Mouse (Mus musculus): ENCODE results near the gene Cabp1. TPM values are rescaled to one million over a fixed set of nuclear protein-coding genes. Genes with fewer than 3 reads are reported as not detected.

Cabp1 gene
- total RNA-seq (2021): 1 to 10 TPM; 2.7 to 3.0 TPM

DNA sequence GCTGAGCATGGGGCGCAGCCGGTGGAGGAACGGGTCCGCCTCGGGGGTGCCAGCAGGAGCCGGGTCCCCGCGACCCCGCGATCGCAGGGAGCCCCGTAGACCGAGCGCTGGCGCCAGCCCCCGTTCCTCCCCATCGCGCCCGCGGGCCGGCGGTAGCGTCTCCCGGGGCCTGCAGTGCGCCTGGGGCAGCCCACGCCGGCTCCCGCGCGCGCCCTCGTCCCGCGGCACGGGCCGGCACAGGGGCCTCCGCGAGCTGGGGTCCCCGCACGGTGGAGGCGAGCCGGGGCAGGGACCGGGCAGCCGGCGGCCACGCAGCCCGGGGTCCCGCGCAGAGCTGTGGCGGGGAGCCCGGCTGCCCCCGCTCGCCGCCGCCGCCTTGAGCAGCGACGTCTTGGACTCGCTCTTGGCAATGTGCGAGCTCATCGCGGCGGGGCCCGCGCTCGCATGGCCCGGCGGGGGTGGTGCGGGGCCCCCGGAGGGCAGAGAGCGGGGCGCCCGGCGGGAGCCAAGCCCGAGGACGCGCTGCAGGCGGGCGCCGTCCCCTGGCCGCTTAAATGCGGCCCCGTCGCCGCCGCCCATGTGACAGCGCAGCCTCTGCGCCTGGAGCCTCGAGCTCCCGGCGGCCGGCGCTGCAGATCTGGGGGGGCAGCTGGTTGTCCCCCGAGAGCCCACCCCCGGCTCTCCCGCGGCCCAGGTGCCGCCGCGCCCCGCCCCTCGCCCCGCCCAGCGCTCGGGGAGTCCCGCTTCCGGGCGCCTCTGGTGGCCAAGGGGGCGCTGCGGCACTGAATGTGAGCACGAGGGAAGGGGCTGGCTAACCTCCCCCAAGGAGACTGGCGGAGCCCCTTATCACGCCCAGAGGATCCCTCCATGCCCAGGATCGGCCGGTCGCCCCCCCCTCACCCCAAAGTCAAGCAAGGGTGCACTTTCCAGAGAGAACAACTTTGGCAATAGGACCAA lies at the start of gene Cabp1:
Gene Cabp1, minus strand, starts transcription at position 713 of the 957 bp plus-strand sequence.
- intact Hi-C loops (cut with DNase I): no loop called here
- DNase-seq (ENCODE audit: low spot score): no peak

DNA sequence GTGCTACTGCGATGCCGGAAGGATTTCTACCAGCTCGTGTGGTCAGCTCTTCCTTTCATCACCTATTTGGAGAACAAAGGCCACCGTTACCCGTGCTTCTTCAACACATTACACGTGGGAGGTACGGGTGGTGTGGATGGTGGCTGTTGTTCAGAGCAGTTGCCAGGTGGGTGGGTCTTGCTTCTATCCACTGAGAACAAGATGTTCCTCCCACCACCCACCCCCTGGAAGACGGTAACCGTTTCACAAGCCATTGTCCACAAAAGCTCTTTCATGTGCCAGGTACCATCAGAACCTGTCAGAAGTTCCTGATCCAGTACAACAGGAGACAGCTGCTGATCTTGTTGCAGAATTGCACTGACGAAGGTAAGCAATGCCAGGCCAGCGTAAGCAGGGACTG lies 46.0 kb upstream of the Cabp1 start:
- intact Hi-C loops (cut with DNase I): no loop called here
- DNase-seq (ENCODE audit: low spot score): no peak

DNA sequence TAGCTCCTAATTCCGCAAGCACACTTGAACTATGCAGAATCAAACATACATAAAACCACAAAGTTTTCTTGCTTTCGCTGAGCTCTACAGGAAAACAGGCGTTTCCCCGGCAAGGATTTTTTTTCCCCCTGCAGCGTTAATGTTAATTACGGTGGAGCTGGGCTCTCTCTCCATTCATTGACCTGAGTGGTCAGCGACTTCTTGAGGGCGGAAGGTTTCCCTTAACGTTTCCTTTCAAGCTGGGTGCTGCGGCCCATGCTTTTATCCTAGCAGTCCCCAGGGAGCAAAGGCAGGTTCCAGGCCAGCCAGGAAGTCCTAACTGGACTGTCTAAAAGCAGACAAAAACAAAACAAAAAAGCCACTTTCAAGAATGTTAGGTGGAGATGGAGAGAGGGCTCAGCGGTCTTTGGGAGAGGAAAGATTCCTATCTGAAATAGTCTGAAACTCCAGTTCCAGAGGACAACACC lies 44.6 kb upstream of the Cabp1 start:
- intact Hi-C loops (cut with DNase I): loop anchor here (5.0 kb wide), 1 partner anchor 104 kb away; the partner anchor contains the start of genes Gatc and Triap1
- DNase-seq (ENCODE audit: low spot score): no peak

DNA sequence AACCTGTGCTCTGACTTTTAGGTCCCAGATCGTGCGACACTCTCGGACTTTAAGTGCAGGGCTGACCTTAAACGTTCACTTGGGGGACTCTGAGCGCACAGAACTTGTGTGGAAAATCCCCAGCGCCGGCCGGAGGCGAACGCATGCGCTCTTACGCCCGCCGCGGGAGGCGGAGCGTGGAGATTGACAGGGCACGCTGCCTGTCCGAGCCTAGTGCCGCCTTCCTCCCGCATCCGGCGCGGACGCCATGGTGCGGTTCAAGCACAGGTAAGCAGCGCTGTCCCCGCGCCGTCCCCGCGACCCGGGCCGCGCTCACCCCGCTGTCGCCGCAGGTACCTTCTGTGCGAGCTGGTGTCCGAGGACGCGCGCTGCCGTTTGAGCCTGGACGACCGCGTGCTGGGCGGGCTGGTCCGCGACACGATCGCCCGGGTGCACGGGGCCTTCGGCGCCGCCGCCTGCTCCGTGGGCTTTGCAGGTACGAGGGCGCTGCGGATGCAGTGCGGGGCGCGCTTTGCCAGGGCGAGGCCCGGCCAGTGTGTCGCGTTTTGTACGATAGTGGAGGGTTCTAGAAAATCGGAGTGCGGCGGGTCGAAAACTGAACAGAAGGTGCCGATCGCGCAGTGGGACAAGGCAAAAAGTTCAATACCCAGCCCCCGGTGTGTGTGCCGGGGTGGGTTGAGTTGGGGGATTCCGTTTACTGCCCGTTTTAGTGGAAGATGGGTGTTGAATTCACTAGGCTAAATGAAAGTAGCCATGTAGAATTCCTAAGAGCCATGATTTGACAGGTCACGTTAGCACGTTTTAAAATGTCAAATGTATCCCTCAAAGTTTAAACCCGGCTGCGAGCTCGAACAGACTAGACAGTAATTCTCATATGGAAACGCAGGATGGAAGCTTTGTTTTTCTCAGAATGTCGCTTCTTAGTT lies 43.9 kb upstream of the Cabp1 start:
- intact Hi-C loops (cut with DNase I): loop anchor here (2.0 to 5.0 kb wide), 3 partner anchors 104 to 259 kb away; partner anchors contain the start of genes Gatc and Triap1
- DNase-seq (ENCODE audit: low spot score): peak; percentile 88

DNA sequence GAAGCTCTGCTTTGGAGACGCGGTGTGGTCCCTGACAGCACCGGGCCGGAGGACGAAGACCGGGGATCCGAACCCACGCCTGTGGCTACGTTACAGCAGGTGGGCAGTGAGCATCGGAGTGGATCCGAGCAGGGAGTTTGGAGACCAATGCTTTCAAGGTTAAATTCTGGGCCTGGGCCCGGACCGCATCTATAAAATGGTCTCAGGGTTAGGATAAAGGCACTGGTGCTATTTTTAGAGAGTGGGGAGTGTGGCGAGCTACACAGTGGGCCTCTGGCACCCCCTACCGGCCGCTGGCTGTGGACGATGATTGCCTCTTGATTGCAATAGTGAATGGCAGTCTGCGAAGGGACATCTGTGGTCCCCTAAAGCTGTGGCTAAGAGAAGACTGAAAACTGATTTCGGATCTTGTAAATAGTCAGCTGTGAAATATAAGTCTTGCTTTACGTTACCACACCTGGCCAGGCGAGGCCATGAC lies 41.6 kb upstream of the Cabp1 start, which contains the start of gene Pop5:
Gene Pop5, plus strand, starts transcription at position 51 of the 478 bp plus-strand sequence.
- peak; percentile 72 for DNase-seq (ENCODE audit: low spot score)
- intact Hi-C loops (cut with DNase I): loop anchor here (1.0 to 5.0 kb wide), 4 partner anchors 49 to 257 kb away; partner anchors contain the start of genes Gatc and Triap1

DNA sequence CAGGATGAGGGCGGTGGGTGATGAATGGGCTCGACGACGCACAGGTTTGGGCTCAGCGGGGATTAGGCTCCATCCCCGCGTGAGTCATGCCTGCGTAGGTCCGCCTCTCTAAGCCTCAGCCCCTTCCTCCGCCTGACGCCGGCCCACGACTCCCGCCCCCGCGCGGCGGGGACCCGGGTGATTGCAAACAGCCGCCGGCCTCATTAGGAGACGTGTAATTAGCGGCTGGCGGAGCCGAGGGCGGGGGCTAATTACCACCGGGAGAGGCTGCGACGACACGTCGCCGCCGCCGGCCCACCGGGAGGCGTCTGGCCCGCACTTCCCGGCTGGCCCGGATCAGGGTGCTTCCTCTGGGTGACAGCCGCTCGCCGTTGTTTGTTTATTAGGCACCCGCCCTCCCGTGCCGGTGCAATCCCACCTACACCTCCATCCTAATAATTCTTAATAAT lies 41.2 kb upstream of the Cabp1 start:
- peak; percentile 67 for DNase-seq (ENCODE audit: low spot score)
- intact Hi-C loops (cut with DNase I): loop anchor here (1.0 to 5.0 kb wide), 2 partner anchors 48 to 107 kb away; partner anchors contain the start of genes Gatc and Triap1

DNA sequence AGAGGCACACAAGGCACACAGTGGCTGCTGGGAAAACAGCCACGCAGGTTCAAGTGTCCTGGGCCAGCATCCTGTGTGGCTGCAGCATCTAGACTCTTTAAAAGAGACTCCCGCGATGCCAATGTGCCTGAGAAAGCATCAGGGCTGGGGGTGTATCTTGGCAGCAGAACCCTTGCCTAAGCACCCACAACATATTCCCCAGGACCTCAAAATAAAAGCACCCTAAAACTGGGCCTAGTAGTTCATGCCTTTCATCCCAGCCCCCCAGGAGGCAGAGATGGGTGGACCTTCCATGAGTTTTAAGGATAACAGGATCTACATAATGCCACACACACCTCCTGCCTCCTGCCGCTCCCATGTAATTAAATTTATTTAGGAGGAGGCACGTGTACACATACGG lies 40.3 kb upstream of the Cabp1 start:
- no peak for DNase-seq (ENCODE audit: low spot score)
- intact Hi-C loops (cut with DNase I): no loop called here

DNA sequence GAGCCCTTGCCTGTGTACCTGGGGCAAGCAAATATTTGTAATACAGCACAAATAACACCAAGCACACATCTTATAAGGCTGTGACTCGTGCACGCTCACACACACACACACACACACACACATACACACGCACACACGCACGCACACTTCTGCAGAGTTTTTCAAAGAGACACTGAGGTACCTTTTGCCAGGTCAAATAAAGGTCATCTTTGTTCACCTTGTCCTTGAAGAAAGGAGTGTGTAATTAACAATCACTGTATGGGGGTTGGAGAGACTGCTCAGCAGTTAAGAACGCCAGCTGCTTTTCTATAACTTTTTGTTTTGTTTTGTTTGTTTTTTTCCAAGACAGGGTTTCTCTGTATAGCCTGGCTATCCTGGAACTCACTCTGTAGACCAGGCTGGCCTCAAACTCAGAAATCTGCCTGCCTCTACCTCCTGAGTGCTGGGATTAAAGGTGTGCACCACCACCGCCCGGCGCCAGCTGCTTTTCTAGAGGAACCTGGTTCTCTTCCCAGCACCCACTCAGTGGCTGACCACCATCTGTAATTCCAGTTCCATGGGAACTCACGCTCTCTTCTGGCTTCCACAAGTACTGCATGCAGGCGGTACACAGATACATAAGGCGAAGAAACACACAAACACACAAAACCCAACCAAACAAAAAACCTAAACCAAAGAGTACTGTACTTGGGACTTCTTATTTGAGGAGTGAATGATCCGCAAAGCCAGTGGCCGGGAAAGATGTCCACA lies 39.0 kb upstream of the Cabp1 start:
- intact Hi-C loops (cut with DNase I): no loop called here
- DNase-seq (ENCODE audit: low spot score): no peak

DNA sequence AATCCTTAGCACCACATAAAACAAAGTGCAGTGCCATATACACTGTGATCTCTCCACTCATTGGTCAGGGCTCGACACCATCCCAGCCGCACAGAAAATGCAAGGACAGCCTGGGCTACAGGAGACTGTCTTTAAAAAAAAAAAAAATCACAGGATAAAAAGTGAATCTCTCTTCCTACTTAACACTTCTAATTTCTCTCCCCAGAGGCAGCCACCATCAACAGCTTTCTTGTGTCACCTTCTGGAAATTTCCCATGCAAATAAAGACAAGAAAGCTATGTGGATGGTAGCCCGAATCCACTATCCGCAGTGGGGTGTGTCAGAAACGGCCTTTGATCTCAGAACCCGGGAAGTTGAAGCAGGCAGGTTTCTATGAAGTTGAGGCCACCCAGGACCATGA lies 38.3 kb upstream of the Cabp1 start:
- intact Hi-C loops (cut with DNase I): no loop called here
- DNase-seq (ENCODE audit: low spot score): no peak

DNA sequence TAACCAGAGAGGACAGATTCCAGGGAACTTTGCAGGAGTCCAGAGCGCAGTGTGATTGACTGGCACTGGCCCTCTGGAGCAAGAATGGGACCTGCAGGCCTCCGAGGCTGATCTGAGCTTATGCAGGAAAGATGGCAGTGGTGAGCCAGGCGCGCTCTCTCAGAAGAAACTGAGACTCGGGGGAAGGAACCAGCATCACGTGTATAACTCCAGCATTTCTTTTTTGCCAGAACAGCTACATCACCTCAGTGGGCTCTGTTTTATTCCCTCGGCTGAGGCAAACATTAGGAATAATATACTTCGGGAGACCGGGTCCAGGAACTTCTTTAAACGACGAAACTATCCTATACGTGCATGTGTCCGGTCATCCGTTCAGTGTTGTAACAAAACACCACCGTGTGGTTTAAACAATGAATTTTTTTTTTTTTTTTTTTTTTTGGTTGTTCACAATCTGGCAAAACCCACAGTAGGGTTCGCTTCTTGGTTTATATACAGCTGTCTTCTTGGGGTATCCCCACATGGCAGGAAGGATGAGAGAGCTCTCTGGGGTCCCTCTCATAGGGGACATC lies 37.5 kb upstream of the Cabp1 start:
- no peak for DNase-seq (ENCODE audit: low spot score)
- intact Hi-C loops (cut with DNase I): no loop called here

DNA sequence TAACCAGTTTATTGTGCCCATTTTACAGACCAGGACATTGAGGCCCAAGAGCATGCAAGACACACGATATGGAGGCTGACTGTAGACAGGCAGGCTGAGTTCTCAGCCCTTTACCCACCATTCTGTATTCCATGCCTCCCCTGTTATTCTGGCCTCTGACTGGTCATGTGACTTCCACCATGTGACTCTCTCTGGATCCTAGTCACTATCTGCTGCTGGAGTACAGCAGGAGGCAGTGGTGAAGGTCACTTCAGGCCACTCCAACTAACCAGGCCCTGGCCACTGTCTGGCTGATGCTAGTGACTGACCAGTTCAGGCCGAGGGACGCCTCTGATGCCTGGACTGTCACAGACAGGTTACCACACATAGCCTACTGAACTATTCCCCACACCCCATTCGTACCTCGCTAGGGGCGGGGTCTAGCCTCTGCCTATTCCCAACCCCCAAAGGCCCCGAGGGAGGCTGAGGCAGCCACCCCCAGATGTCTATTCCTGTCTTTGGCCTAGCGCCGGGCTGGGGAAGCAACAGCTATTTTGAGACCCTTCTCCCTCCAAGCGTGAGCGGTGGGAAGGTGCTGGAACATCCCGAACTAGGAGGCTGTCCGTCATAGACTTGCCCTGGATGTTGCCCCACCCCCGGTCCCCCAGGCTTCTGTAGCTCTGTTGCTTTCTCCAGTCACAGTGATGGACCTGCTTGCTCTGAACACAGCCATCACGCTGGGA lies 36.8 kb upstream of the Cabp1 start:
- DNase-seq (ENCODE audit: low spot score): no peak
- intact Hi-C loops (cut with DNase I): no loop called here

DNA sequence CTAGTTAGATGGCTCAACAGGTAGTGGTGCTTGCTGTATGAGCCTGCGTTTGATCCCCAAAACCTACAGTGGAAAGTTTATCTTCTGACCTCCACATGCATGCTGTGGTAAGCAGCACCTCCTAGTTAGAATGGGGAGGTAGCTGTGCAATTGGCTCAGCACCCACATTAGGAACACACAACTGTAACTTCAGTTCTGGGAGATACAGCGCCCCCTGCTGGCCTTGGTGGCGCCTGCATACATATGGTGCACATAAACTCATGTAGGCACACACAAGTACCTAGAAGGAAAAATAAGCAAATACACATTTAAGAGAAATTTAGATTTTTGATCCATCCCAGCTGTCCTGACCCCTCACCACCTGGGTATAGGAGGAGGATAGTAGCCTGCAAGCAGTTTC lies 28.3 kb upstream of the Cabp1 start:
- intact Hi-C loops (cut with DNase I): no loop called here
- DNase-seq (ENCODE audit: low spot score): no peak

DNA sequence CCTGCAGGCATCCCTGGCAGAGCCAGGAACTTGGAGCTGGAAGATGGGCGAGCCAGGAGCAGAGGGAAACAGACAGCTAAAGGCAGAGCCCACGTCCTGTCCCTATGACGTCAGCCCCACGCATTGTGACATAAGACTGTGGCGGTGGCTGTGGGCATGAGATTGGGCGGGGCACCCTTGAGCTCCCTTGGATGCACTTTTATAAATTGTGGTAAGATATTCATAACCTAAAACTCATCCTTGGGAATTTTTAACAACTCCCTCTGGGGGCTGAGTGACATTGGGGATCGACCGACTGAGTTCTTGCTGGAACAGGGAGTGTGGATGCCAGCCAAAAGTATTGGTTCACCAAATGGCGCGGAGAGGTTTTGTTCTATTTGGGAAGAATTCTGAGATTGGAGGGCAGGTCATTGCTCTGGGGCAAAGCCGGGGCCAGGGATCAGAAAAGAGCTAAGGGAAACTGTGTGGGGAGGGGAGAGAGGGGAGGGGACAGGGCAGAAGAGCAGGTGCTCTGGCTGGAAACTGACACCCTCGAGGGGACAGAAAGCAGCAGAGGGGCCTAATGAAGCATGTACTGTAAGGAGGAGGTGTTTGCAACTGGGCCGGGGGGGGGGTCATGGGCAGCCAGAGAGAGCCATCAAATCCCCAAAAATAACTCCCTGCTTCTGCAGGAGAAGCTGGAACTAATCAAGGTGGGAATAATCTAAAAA lies 26.9 kb upstream of the Cabp1 start:
- intact Hi-C loops (cut with DNase I): no loop called here
- no peak for DNase-seq (ENCODE audit: low spot score)

DNA sequence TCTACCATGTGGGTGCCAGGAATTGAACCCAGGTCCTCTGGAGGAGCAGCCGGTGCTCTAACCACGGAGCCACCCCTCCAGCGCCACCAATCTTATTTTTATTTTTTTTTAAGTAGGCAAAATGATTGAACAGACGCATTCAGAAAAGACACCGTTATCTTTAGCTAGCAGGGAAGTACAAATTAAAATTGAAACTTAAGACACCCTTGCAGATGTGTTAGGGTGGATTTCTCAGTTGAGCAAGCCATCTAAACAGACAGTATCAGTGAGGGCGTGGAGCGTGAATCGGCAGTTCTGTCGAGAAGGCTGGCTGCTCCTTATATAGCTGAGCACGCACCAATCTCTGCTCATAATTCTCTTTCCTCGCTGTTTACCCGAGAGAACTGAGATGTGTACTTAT lies 23.8 kb upstream of the Cabp1 start:
- no peak for DNase-seq (ENCODE audit: low spot score)
- intact Hi-C loops (cut with DNase I): no loop called here

DNA sequence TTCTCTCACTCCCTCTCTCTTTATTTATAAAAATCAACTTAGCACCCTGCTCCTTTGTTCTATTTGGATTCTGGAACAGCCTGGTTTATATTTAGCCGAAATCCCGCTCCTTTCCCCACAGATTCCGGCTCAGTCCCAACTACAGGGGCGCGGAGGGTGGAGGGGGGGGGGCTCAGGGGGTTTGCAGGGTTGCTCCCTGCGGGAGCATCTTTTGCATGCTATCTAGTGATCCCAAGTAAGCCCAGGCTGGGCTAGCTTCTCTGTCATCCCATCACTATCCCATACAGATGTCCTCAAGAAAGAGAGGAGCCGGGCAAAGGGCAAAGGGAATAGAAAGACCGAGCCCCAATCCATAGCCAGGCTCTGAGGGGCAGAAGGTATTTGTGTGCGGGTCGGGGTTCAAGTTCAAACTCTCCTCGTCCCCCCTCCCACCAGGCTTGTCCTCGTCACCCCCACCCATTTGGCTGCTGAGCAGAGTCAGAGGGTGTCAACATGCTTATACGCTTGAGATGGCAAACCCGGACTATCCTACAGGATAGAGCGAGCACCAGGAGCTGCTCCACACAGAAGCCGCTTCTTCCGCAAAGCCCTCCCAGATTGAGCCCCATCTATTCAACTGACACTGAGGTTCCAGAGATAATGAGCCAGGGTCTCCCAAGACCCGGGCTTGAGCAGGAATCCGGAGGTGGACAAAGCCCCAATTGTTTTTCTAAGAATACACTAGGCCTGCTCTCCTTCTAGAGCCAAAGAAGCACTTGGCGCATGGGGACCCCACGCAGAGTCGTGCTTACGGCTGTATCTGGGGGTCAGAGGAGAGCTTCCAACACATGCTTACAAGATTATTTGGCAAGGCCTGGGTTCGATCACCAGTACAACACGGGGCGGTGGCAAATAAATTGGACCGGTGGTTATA lies 21.3 kb upstream of the Cabp1 start:
- DNase-seq (ENCODE audit: low spot score): no peak
- intact Hi-C loops (cut with DNase I): no loop called here

DNA sequence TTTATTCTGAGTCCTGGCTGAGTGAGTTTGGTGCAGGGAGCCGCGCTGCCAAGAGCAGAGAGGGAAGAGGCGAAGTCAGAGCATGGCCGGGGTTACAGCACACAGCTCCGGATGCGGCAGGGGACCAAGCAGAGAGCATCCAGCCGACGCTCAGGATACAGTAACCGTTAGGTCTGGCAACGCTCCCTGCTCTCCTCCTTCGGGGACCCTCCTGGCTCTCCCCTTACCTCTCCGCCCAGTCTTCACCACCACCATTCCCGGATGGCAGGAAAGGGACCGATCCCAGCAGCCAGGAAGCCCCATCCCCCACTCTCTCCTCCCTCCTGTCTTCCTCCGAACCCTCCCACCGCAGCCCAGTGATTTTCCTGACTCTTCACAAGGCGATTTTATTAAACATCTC lies 20.7 kb upstream of the Cabp1 start:
- no peak for DNase-seq (ENCODE audit: low spot score)
- intact Hi-C loops (cut with DNase I): no loop called here

DNA sequence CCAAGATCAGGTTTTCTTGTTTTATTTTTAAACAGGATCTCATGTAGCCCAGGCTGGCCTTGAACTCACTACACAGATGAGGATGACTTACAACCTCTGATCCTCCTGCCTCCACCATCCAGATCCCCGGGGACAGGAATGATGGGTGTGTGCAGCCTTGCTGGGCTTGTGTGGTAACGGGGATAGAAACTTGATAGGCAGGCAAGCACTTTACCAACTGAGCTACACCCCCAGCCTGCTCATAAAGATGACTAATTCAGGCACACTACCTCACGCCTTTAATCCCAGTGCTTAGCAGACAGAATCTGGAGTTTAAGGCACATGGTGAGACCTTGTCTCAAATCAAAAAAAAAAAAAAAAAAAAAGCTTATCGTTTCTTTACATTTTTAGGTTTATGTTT lies 18.7 kb upstream of the Cabp1 start:
- DNase-seq (ENCODE audit: low spot score): no peak
- intact Hi-C loops (cut with DNase I): no loop called here
